Mouse (Mus musculus): ENCODE results near the gene Gm49416. TPM values are rescaled to one million over a fixed set of nuclear protein-coding genes. Genes with fewer than 3 reads are reported as not detected.
A peak's percentile ranks its signal among the peaks of the same experiment; 100 is the strongest.

Gm49416 gene
- polyA plus RNA-seq, 1 experiment from 2014 or later = not detected

- whole genome bisulfite sequencing = 74% methylated on average over 5 of the region's 5 CpGs
- H3K27me3 ChIP-seq (ENCODE audit: control insufficient read depth, insufficient read depth, low read length) = no peaks in the 10 kb centered on the region
- H3K27ac ChIP-seq (replicated peaks; ENCODE audit: low read depth, low read length) = no peak overlapping the region
These were observed 55.3 kb downstream of the Gm49416 start for GRCm38 (mm10) chr19:8944062-8944461.

GRCm38 (mm10) chr19:8944750-8945149, 56.0 kb downstream of the Gm49416 start:
- H3K27ac ChIP-seq (replicated peaks; ENCODE audit: low read depth, low read length) = no peak overlapping the region

More at GRCm38 (mm10) chr19:8944062-8944461, 55.3 kb downstream of the Gm49416 start:
- Histone ChIP-seq H3K4me1 (ENCODE audit: control insufficient read depth, insufficient read depth, low read length) (peaks cover 16% of the 10 kb centered on the region), H3K4me3 (ENCODE audit: low read depth, low read length) (peak overlapping the region; percentile 16; the same call in 1 of the 2 replicates), H3K9me3 (ENCODE audit: control insufficient read depth, low read length) (no peaks in the 10 kb centered on the region), H3K4me2 (ENCODE audit: low read depth, severe bottlenecking) (peak overlapping the region; percentile 44; the same call in 1 of the 2 replicates), H3K36me3 (ENCODE audit: control insufficient read depth, insufficient read depth, low read length) (peaks cover 40% of the 10 kb centered on the region), H3K9ac (ENCODE audit: low read length) (0 out of 2 replicates have a peak overlapping the region, but pooled peaks have one; percentile 27)
- no peak for DNase-seq (ENCODE audit: low spot score)
- ATAC-seq (ENCODE audit: insufficient number of reproducible peaks, low FRiP score, low TSS enrichment, low read depth) = no peak

More at GRCm38 (mm10) chr19:8944750-8945149, 56.0 kb downstream of the Gm49416 start:
- Histone ChIP-seq H3K4me3 (ENCODE audit: low read depth, low read length) (0 out of 2 replicates have a peak overlapping the region, but pooled peaks have one; percentile 1), H3K4me2 (ENCODE audit: low read depth, severe bottlenecking) (peak overlapping the region; percentile 20), H3K36me3 (ENCODE audit: control insufficient read depth, insufficient read depth, low read length) (peaks cover 42% of the 10 kb centered on the region), H3K9ac (ENCODE audit: low read length) (no peak overlapping the region), H3K9me3 (ENCODE audit: control insufficient read depth, low read length) (no peaks in the 10 kb centered on the region), H3K27me3 (ENCODE audit: control insufficient read depth, insufficient read depth, low read length) (no peaks in the 10 kb centered on the region), H3K4me1 (ENCODE audit: control insufficient read depth, insufficient read depth, low read length) (peaks cover 16% of the 10 kb centered on the region)
- ATAC-seq (ENCODE audit: insufficient number of reproducible peaks, low FRiP score, low TSS enrichment, low read depth) (no peak), DNase-seq (ENCODE audit: low spot score) (peak; percentile 81)
- WGBS = 44% methylated on average over 5 of the region's 5 CpGs

Small RNA genes within 50 kb of the gene (microRNA-seq; reads per million reads assigned to microRNA genes)
- 0.92 reads per million for gene Mir5136

Other genes starting within 250 kb of the Gm49416 start
- 0.15 and 0.27 TPM in 2 replicates for gene Chrm1, start 225.1 kb upstream of the Gm49416 start, polyA plus RNA-seq (2014; fragmentation: Nextera tagmentation; extraction: Ambion mirVana)
- 108 and 114 TPM in 2 replicates for gene Slc3a2, start 165.6 kb upstream of the Gm49416 start, polyA plus RNA-seq (2014; fragmentation: Nextera tagmentation; extraction: Ambion mirVana)
- 92.9 and 100 TPM in 2 replicates for gene Wdr74, start 153.1 kb upstream of the Gm49416 start, polyA plus RNA-seq (2014; fragmentation: Nextera tagmentation; extraction: Ambion mirVana)
- 0.99 and 1.8 TPM in 2 replicates for gene 1700092M07Rik, start 148.2 kb upstream of the Gm49416 start, polyA plus RNA-seq (2014; fragmentation: Nextera tagmentation; extraction: Ambion mirVana)
- 125 and 127 TPM in 2 replicates for gene Stx5a, start 147.5 kb upstream of the Gm49416 start, polyA plus RNA-seq (2014; fragmentation: Nextera tagmentation; extraction: Ambion mirVana)
- gene Nxf1, start 131.9 kb upstream of the Gm49416 start, polyA plus RNA-seq (2014; fragmentation: Nextera tagmentation; extraction: Ambion mirVana) = 228 and 247 TPM in 2 replicates
- 183 and 204 TPM in 2 replicates for gene Tmem223, start 117.9 kb upstream of the Gm49416 start, polyA plus RNA-seq (2014; fragmentation: Nextera tagmentation; extraction: Ambion mirVana)
- 49.1 and 51.3 TPM in 2 replicates for gene Tmem179b, start 114.5 kb upstream of the Gm49416 start, polyA plus RNA-seq (2014; fragmentation: Nextera tagmentation; extraction: Ambion mirVana)
- gene Taf6l, start 102.5 kb upstream of the Gm49416 start, polyA plus RNA-seq (2014; fragmentation: Nextera tagmentation; extraction: Ambion mirVana) = 22.5 and 23.0 TPM in 2 replicates
- 197 and 206 TPM in 2 replicates for gene Polr2g, start 90.3 kb upstream of the Gm49416 start, polyA plus RNA-seq (2014; fragmentation: Nextera tagmentation; extraction: Ambion mirVana)
- 4.8 and 5.0 TPM in 2 replicates for gene Zbtb3, start 86.4 kb upstream of the Gm49416 start, polyA plus RNA-seq (2014; fragmentation: Nextera tagmentation; extraction: Ambion mirVana)
- gene Ttc9c, start 69.6 kb upstream of the Gm49416 start, polyA plus RNA-seq (2014; fragmentation: Nextera tagmentation; extraction: Ambion mirVana) = 63.3 and 67.1 TPM in 2 replicates
- 6.9 and 8.0 TPM in 2 replicates for gene Hnrnpul2, start 68.9 kb upstream of the Gm49416 start, polyA plus RNA-seq (2014; fragmentation: Nextera tagmentation; extraction: Ambion mirVana)
- gene AC129217.1, start 59.2 kb upstream of the Gm49416 start, polyA plus RNA-seq (2014; fragmentation: Nextera tagmentation; extraction: Ambion mirVana) = not detected in 2 replicates
- 34.1 and 35.0 TPM in 2 replicates for gene Bscl2, start 51.5 kb upstream of the Gm49416 start, polyA plus RNA-seq (2014; fragmentation: Nextera tagmentation; extraction: Ambion mirVana)
- gene Gng3, start 49.7 kb upstream of the Gm49416 start, polyA plus RNA-seq (2014; fragmentation: Nextera tagmentation; extraction: Ambion mirVana) = 9.1 and 9.6 TPM in 2 replicates
- 0.12 and 0.47 TPM in 2 replicates for gene Lrrn4cl, start 38.2 kb upstream of the Gm49416 start, polyA plus RNA-seq (2014; fragmentation: Nextera tagmentation; extraction: Ambion mirVana)
- gene Ubxn1, start 17.4 kb upstream of the Gm49416 start, polyA plus RNA-seq (2014; fragmentation: Nextera tagmentation; extraction: Ambion mirVana) = 186 and 196 TPM in 2 replicates
- 53.5 and 60.2 TPM in 2 replicates for gene Uqcc3, start 8.0 kb upstream of the Gm49416 start, polyA plus RNA-seq (2014; fragmentation: Nextera tagmentation; extraction: Ambion mirVana)
- gene Lbhd1, start 5.2 kb upstream of the Gm49416 start, polyA plus RNA-seq (2014; fragmentation: Nextera tagmentation; extraction: Ambion mirVana) = 110 and 128 TPM in 2 replicates
- gene Gm49403, start 5.0 kb upstream of the Gm49416 start, polyA plus RNA-seq (2014; fragmentation: Nextera tagmentation; extraction: Ambion mirVana) = not detected in 2 replicates
- gene 1810009A15Rik, start 73 bp upstream of the Gm49416 start, polyA plus RNA-seq (2014; fragmentation: Nextera tagmentation; extraction: Ambion mirVana) = 127 and 132 TPM in 2 replicates
- gene Ints5, start 4.1 kb downstream of the Gm49416 start, polyA plus RNA-seq (2014; fragmentation: Nextera tagmentation; extraction: Ambion mirVana) = 38.5 and 39.2 TPM in 2 replicates
- 111 and 122 TPM in 2 replicates for gene Ganab, start 9.1 kb downstream of the Gm49416 start, polyA plus RNA-seq (2014; fragmentation: Nextera tagmentation; extraction: Ambion mirVana)
- gene B3gat3, start 31.4 kb downstream of the Gm49416 start, polyA plus RNA-seq (2014; fragmentation: Nextera tagmentation; extraction: Ambion mirVana) = 33.1 and 37.2 TPM in 2 replicates
- gene Rom1, start 40.4 kb downstream of the Gm49416 start, polyA plus RNA-seq (2014; fragmentation: Nextera tagmentation; extraction: Ambion mirVana) = 1.1 and 1.4 TPM in 2 replicates
- gene Eml3, start 40.6 kb downstream of the Gm49416 start, polyA plus RNA-seq (2014; fragmentation: Nextera tagmentation; extraction: Ambion mirVana) = 17.9 and 18.0 TPM in 2 replicates
- 58.5 and 62.0 TPM in 2 replicates for gene Mta2, start 52.9 kb downstream of the Gm49416 start, polyA plus RNA-seq (2014; fragmentation: Nextera tagmentation; extraction: Ambion mirVana)
- gene Tut1, start 64.9 kb downstream of the Gm49416 start, polyA plus RNA-seq (2014; fragmentation: Nextera tagmentation; extraction: Ambion mirVana) = 33.2 and 35.2 TPM in 2 replicates
- 567 and 588 TPM in 2 replicates for gene Eef1g, start 78.1 kb downstream of the Gm49416 start, polyA plus RNA-seq (2014; fragmentation: Nextera tagmentation; extraction: Ambion mirVana)
- 7.7 and 8.9 TPM in 2 replicates for gene Ahnak, start 100.4 kb downstream of the Gm49416 start, polyA plus RNA-seq (2014; fragmentation: Nextera tagmentation; extraction: Ambion mirVana)
- not detected in 2 replicates for gene Scgb1a1, start 199.0 kb downstream of the Gm49416 start, polyA plus RNA-seq (2014; fragmentation: Nextera tagmentation; extraction: Ambion mirVana)
- gene Asrgl1, start 246.7 kb downstream of the Gm49416 start, polyA plus RNA-seq (2014; fragmentation: Nextera tagmentation; extraction: Ambion mirVana) = 19.7 and 22.8 TPM in 2 replicates